Mouse (Mus musculus) bone marrow macrophage, adult 2 months (primary cell): ENCODE data around the gene Fcer1g. TPM values are rescaled to one million over a fixed set of nuclear protein-coding genes. Genes with fewer than 3 reads are reported as not detected.

Source experiments
- H3K27ac ChIP-seq: 2 replicates; pipeline ENCODE4 v1.5.1; 2012; ENCODE audit warnings: low read depth, low read length; ENCODE audit not compliant: insufficient read depth
- H3K4me1 ChIP-seq: 2 replicates; pipeline ENCODE4 v1.6.1; 2012; ENCODE audit warnings: low read length; ENCODE audit not compliant: control insufficient read depth, insufficient read depth
- H3K4me3 ChIP-seq: 2 replicates; pipeline ENCODE4 v1.5.1; 2012; ENCODE audit warnings: mild to moderate bottlenecking, low read length, moderate library complexity; ENCODE audit not compliant: insufficient read depth
- CTCF ChIP-seq: IDR thresholded peaks from 2 replicates; pipeline ENCODE4 v1.5.1; 2012; ENCODE audit warnings: low read depth, mild to moderate bottlenecking, low read length, moderate library complexity
- POLR2A ChIP-seq: IDR thresholded peaks from 2 replicates; pipeline ENCODE4 v1.6.1; 2012; ENCODE audit warnings: mild to moderate bottlenecking, low read depth, low read length, borderline replicate concordance
- polyA plus RNA-seq: library from polyadenylated mRNA; stranded (reverse); fragments of >200 nt; gene quantifications from 2 replicates; pipeline ENCODE4 v1.2.4, GENCODE M21; 2012; ENCODE audit not compliant: missing spikeins, insufficient read depth, insufficient read length

Gene Fcer1g
- 3,398 and 3,733 TPM in 2 replicates for polyA plus RNA-seq

GRCm38 (mm10) chr1:171234126-171234525, at the start of gene Fcer1g:
Fcer1g (minus strand) TSS chr1:171234365.
- TF ChIP-seq CTCF (no peak), POLR2A (no peak)
- peaks cover 30% of the 10 kb centered on the region for H3K4me1 ChIP-seq
- H3K27ac ChIP-seq: peak within 1 kb of the TSS; percentile 98
- H3K4me3 ChIP-seq: peak within 1 kb of the TSS; percentile 77

- peak overlapping the region; percentile 36 for H3K4me3 ChIP-seq
- TF ChIP-seq POLR2A (no peak), CTCF (no peak)
- peaks cover 36% of the 10 kb centered on the region for H3K4me1 ChIP-seq
- H3K27ac ChIP-seq: peak overlapping the region; percentile 85
Measured at GRCm38 (mm10) chr1:171283188-171284160, 49.3 kb upstream of the Fcer1g start.

GRCm38 (mm10) chr1:171282086-171282805, 48.1 kb upstream of the Fcer1g start:
- no peak for TF ChIP-seq POLR2A
- TF ChIP-seq CTCF: no peak
- Histone ChIP-seq H3K4me3 (no peak overlapping the region), H3K27ac (peak overlapping the region; percentile 85), H3K4me1 (peaks cover 35% of the 10 kb centered on the region)

- Histone ChIP-seq H3K4me1 (peaks cover 33% of the 10 kb centered on the region), H3K27ac (peak overlapping the region; percentile 82), H3K4me3 (peak overlapping the region; percentile 82)
- TF ChIP-seq POLR2A: no peak
- TF ChIP-seq CTCF: peak; percentile 61
Measured at GRCm38 (mm10) chr1:171281528-171281923, 47.4 kb upstream of the Fcer1g start.

GRCm38 (mm10) chr1:171280916-171281527, 46.9 kb upstream of the Fcer1g start, which contains the start of gene Ppox:
Ppox (minus strand) TSS chr1:171281186.
- TF ChIP-seq CTCF: no peak
- TF ChIP-seq POLR2A: no peak
- H3K27ac ChIP-seq: peak within 1 kb of the TSS; percentile 82
- peak within 1 kb of the TSS; percentile 82 for H3K4me3 ChIP-seq
- peaks cover 30% of the 10 kb centered on the region for H3K4me1 ChIP-seq

- Histone ChIP-seq H3K4me3 (peak overlapping the region; percentile 74), H3K27ac (peak overlapping the region; percentile 12; the same call in 1 of the 2 replicates), H3K4me1 (peaks cover 28% of the 10 kb centered on the region)
- TF ChIP-seq POLR2A (no peak), CTCF (no peak)
Measured at GRCm38 (mm10) chr1:171280250-171280915, 46.2 kb upstream of the Fcer1g start.

- Histone ChIP-seq H3K4me3 (peak overlapping the region; percentile 74; the same call in 1 of the 2 replicates), H3K4me1 (peaks cover 24% of the 10 kb centered on the region), H3K27ac (no peak overlapping the region)
- TF ChIP-seq POLR2A: no peak
- no peak for TF ChIP-seq CTCF
Measured at GRCm38 (mm10) chr1:171279721-171280120, 45.6 kb upstream of the Fcer1g start.

GRCm38 (mm10) chr1:171279012-171279705, 45.0 kb upstream of the Fcer1g start:
- Histone ChIP-seq H3K27ac (no peak overlapping the region), H3K4me1 (peaks cover 20% of the 10 kb centered on the region), H3K4me3 (no peak overlapping the region)
- no peak for TF ChIP-seq POLR2A
- no peak for TF ChIP-seq CTCF
